Comparison of ENCODE assay signal across 9 mouse cellular contexts in the genomic region with DNA sequence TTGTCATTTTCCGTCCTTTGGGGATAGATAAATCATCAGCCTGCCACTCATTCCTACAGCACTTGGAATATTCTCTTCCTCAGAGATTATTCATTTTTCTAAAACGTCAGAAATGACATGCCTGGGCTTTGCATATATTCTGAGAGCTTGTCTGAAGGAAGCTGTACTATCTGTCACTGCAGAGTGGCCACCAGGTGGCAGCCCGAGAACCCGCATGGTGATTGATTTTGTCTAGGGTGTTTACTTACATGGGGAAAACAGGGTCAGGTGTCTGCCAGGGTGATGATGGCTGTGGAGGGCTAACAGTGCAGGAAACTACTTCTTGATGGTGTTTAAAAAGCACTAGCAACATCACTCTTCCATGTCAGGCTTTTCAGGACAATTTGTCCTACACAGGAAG.
DNase-seq lines count a peak whose midpoint lies in the region; ATAC-seq and TF ChIP-seq lines count a peak whose summit lies in the region.
"Had no signal": no experiment of that assay in that cellular context is flagged by ENCODE, and none has a peak within 500 bp of the region (broad histone marks: within the 10 kb centered on the region; RNA-seq: fewer than 3 reads in every experiment).

No protein-coding gene starts in this region.

- no peak overlapping the region for H3K27ac ChIP-seq in liver, embryonic 14.5 days
- H3K27ac ChIP-seq: embryonic facial prominence, embryonic 13.5 days had no signal

- no peak overlapping the region for H3K4me2 ChIP-seq in liver, embryonic 14.5 days (ENCODE audit: low read depth)
- H3K4me2 ChIP-seq: embryonic facial prominence, embryonic 13.5 days had no signal

- no peak overlapping the region for H3K9ac ChIP-seq in liver, embryonic 14.5 days (replicated peaks)
- H3K9ac ChIP-seq: embryonic facial prominence, embryonic 13.5 days had no signal

- no peak for TF ChIP-seq EP300 in liver, embryonic 14.5 days (IDR thresholded peaks at IDR 0.05; ENCODE audit: low read depth)

- TF ChIP-seq CTCF in liver, embryonic 14.5 days (IDR thresholded peaks at IDR 0.05; ENCODE audit: low read depth) = peak; percentile 65

- H3K4me3 ChIP-seq in liver, embryonic 14.5 days (ENCODE audit: insufficient read depth in 1 of 2, low read depth in 2 of 2, low read length in 2 of 2) = no peak overlapping the region
- H3K4me3 ChIP-seq: embryonic facial prominence, embryonic 13.5 days had no signal

- no peaks in the 10 kb centered on the region for H3K36me3 ChIP-seq in liver, embryonic 14.5 days (replicated peaks; ENCODE audit: control insufficient read depth, insufficient read depth, low read depth)
- H3K36me3 ChIP-seq: embryonic facial prominence, embryonic 13.5 days had no signal

- peak; percentile 7 for DNase-seq in ovary, postnatal 10 days (ENCODE audit: low spot score)
- no peak for DNase-seq in ovary, adult 18-20 months (ENCODE audit: low spot score)
- DNase-seq in cerebellum, postnatal 10 days = peak; percentile 90
- DNase-seq in frontal cortex, postnatal 25 days (ENCODE audit: low spot score in 2 of 2) = peak; percentile 43 to 51
- DNase-seq in kidney, postnatal 10 days = peak; percentile 80
- DNase-seq in liver, embryonic 14.5 days (ENCODE audit: low read depth in 3 of 3, low spot score in 3 of 3) = no peak
- DNase-seq in ovary, postnatal 36 days (ENCODE audit: low spot score) = peak; percentile 44
- DNase-seq in thymus, postnatal 25 days = peak; percentile 81

- no peak for ATAC-seq in liver, embryonic 14.5 days (ENCODE audit: insufficient read depth)

- H3K27me3 ChIP-seq in liver, embryonic 14.5 days (ENCODE audit: control insufficient read depth, insufficient read depth, low read length) = no peaks in the 10 kb centered on the region
- H3K27me3 ChIP-seq: embryonic facial prominence, embryonic 13.5 days had no signal

- H3K9me3 ChIP-seq in liver, embryonic 14.5 days (ENCODE audit: control insufficient read depth, low read length) = no peaks in the 10 kb centered on the region
- H3K9me3 ChIP-seq: embryonic facial prominence, embryonic 13.5 days had no signal

- H3K4me1 ChIP-seq in liver, embryonic 14.5 days (replicated peaks; ENCODE audit: control insufficient read depth in 2 of 2, insufficient read depth in 2 of 2, low read length in 1 of 2) = no peaks in the 10 kb centered on the region
- H3K4me1 ChIP-seq: embryonic facial prominence, embryonic 13.5 days had no signal

- 13% methylated on average over 4 of the region's 4 CpGs for WGBS in liver, embryonic 14.5 days (ENCODE audit: insufficient replicate concordance)

Comparison
In these comparisons a context has a peak if more than half of its experiments do, and no peak if none do; other contexts are left out.
1. DNase-seq: peak in ovary, postnatal 10 days (single experiment), cerebellum, postnatal 10 days (2 of 2), frontal cortex, postnatal 25 days (2 of 2), kidney, postnatal 10 days (single experiment), ovary, postnatal 36 days (single experiment) and thymus, postnatal 25 days (single experiment); none in ovary, adult 18-20 months (single experiment) and liver, embryonic 14.5 days (0 of 3).